Mouse (Mus musculus) thymus, postnatal 14 days (tissue): ENCODE data around the gene Tomm34.

Source experiments
- DNase-seq: peaks from one replicate; pipeline ENCODE4 v3.0.0; 2021

Tomm34 gene

GRCm38 (mm10) chr2:164070765-164071436 lies at the start of gene Tomm34:
Tomm34 (minus strand) TSS chr2:164071169.
- peak; percentile 90 for DNase-seq

- DNase-seq = no peak
These were observed 48.5 kb upstream of the Tomm34 start for GRCm38 (mm10) chr2:164119503-164119902.

- DNase-seq = no peak
These were observed 44.6 kb upstream of the Tomm34 start for GRCm38 (mm10) chr2:164115531-164115930.

GRCm38 (mm10) chr2:164114051-164114450 lies 43.1 kb upstream of the Tomm34 start:
- no peak for DNase-seq

GRCm38 (mm10) chr2:164111546-164111945 lies 40.6 kb upstream of the Tomm34 start:
- no peak for DNase-seq

- DNase-seq = no peak
These were observed 37.5 kb upstream of the Tomm34 start for GRCm38 (mm10) chr2:164108501-164108900.

GRCm38 (mm10) chr2:164107125-164107874 lies 36.3 kb upstream of the Tomm34 start:
- no peak for DNase-seq

GRCm38 (mm10) chr2:164106287-164107035 lies 35.5 kb upstream of the Tomm34 start:
- DNase-seq = no peak

- DNase-seq = peak; percentile 65
These were observed 32.5 kb upstream of the Tomm34 start for GRCm38 (mm10) chr2:164103501-164103900.

- no peak for DNase-seq
These were observed 31.4 kb upstream of the Tomm34 start for GRCm38 (mm10) chr2:164102366-164102765.

- no peak for DNase-seq
These were observed 31.0 kb upstream of the Tomm34 start for GRCm38 (mm10) chr2:164101936-164102335.

- DNase-seq = no peak
These were observed 27.8 kb upstream of the Tomm34 start for GRCm38 (mm10) chr2:164098603-164099250.

- peak; percentile 52 for DNase-seq
These were observed 23.2 kb upstream of the Tomm34 start for GRCm38 (mm10) chr2:164094152-164094551.

- DNase-seq = no peak
These were observed 18.5 kb upstream of the Tomm34 start for GRCm38 (mm10) chr2:164089508-164089907.

GRCm38 (mm10) chr2:164087416-164088017 lies 16.5 kb upstream of the Tomm34 start:
- peak; percentile 45 for DNase-seq

- DNase-seq = peak; percentile 87
These were observed 13.4 kb upstream of the Tomm34 start for GRCm38 (mm10) chr2:164084342-164084700.

GRCm38 (mm10) chr2:164083609-164084341 lies 12.8 kb upstream of the Tomm34 start:
- DNase-seq = peak; percentile 82

GRCm38 (mm10) chr2:164082175-164082574 lies 11.2 kb upstream of the Tomm34 start:
- DNase-seq = peak; percentile 33

- peak; percentile 68 for DNase-seq
These were observed 10.6 kb upstream of the Tomm34 start for GRCm38 (mm10) chr2:164081577-164081976.

GRCm38 (mm10) chr2:164079488-164079887 lies 8.5 kb upstream of the Tomm34 start:
- peak; percentile 84 for DNase-seq

GRCm38 (mm10) chr2:164077875-164078274 lies 6.9 kb upstream of the Tomm34 start:
- DNase-seq = no peak

GRCm38 (mm10) chr2:164076874-164077425 lies 6.0 kb upstream of the Tomm34 start:
- no peak for DNase-seq
